Mouse (Mus musculus) urinary bladder, postnatal 14 days (tissue): Measurements from ENCODE around the gene Lrrc51.
A peak's percentile ranks its signal among the peaks of the same experiment; 100 is the strongest.
"Not testable (repeated sequence)": the region's sequence is repeated elsewhere in the genome, so short reads cannot be mapped to it uniquely, and the experiment has no call there.

Experiments
- DNase-seq: peaks from one replicate; pipeline ENCODE4 v3.0.0; 2021; ENCODE audit warnings: low spot score

The Lrrc51 gene

GRCm38 (mm10) chr7:101933751-101934240 is at the start of gene Lrrc51, which contains the start of gene Numa1:
Gene Lrrc51, minus strand, starts transcription at chr7:101933895.
Gene Numa1, plus strand, starts transcription at chr7:101934111.
- DNase-seq: peak; percentile 97

- no peak for DNase-seq
These were observed 49.0 kb upstream of the Lrrc51 start for GRCm38 (mm10) chr7:101982735-101983134.

- DNase-seq: peak; percentile 55
These were observed 40.8 kb upstream of the Lrrc51 start for GRCm38 (mm10) chr7:101974505-101974904.

GRCm38 (mm10) chr7:101973730-101974129 is 40.0 kb upstream of the Lrrc51 start:
- DNase-seq: no peak

- no peak for DNase-seq
These were observed 38.0 kb upstream of the Lrrc51 start for GRCm38 (mm10) chr7:101971721-101972120.

GRCm38 (mm10) chr7:101970821-101971461 is 37.2 kb upstream of the Lrrc51 start:
- peak; percentile 81 for DNase-seq

GRCm38 (mm10) chr7:101970429-101970775 is 36.7 kb upstream of the Lrrc51 start:
- DNase-seq: peak; percentile 95

GRCm38 (mm10) chr7:101969694-101970428 is 36.2 kb upstream of the Lrrc51 start:
- DNase-seq: peak; percentile 84

GRCm38 (mm10) chr7:101968751-101969150 is 35.1 kb upstream of the Lrrc51 start:
- DNase-seq: no peak

GRCm38 (mm10) chr7:101967256-101967655 is 33.6 kb upstream of the Lrrc51 start:
- no peak for DNase-seq

GRCm38 (mm10) chr7:101965606-101966005 is 31.9 kb upstream of the Lrrc51 start:
- DNase-seq: no peak

- no peak for DNase-seq
These were observed 30.9 kb upstream of the Lrrc51 start for GRCm38 (mm10) chr7:101964551-101964950.

- no peak for DNase-seq
These were observed 29.9 kb upstream of the Lrrc51 start for GRCm38 (mm10) chr7:101963621-101964020.

GRCm38 (mm10) chr7:101962829-101963228 is 29.1 kb upstream of the Lrrc51 start:
- DNase-seq: no peak

GRCm38 (mm10) chr7:101956911-101957310 is 23.2 kb upstream of the Lrrc51 start:
- DNase-seq: no peak

GRCm38 (mm10) chr7:101956481-101956880 is 22.8 kb upstream of the Lrrc51 start:
- DNase-seq: no peak

- DNase-seq: no peak
These were observed 22.2 kb upstream of the Lrrc51 start for GRCm38 (mm10) chr7:101955862-101956261.

- DNase-seq: no peak
These were observed 21.6 kb upstream of the Lrrc51 start for GRCm38 (mm10) chr7:101955276-101955675.

GRCm38 (mm10) chr7:101954163-101954562 is 20.5 kb upstream of the Lrrc51 start:
- DNase-seq: no peak

GRCm38 (mm10) chr7:101952098-101952497 is 18.4 kb upstream of the Lrrc51 start:
- no peak for DNase-seq

- no peak for DNase-seq
These were observed 18.0 kb upstream of the Lrrc51 start for GRCm38 (mm10) chr7:101951648-101952047.

GRCm38 (mm10) chr7:101949008-101949407 is 15.3 kb upstream of the Lrrc51 start:
- DNase-seq: not testable (repeated sequence)

- no peak for DNase-seq
These were observed 6.1 kb upstream of the Lrrc51 start for GRCm38 (mm10) chr7:101939758-101940157.
